Mouse (Mus musculus) lung, postnatal 0 days (tissue): ENCODE data around the gene Pknox2.

Experiments
- CTCF ChIP-seq: IDR thresholded peaks from 2 replicates; pipeline ENCODE4 v1.5.1; 2016; ENCODE audit warnings: antibody characterized with exemption, mild to moderate bottlenecking
- EP300 ChIP-seq: IDR thresholded peaks from 2 replicates; pipeline ENCODE4 v1.6.1; 2016; ENCODE audit warnings: antibody characterized with exemption, mild to moderate bottlenecking, control low read depth

DNA sequence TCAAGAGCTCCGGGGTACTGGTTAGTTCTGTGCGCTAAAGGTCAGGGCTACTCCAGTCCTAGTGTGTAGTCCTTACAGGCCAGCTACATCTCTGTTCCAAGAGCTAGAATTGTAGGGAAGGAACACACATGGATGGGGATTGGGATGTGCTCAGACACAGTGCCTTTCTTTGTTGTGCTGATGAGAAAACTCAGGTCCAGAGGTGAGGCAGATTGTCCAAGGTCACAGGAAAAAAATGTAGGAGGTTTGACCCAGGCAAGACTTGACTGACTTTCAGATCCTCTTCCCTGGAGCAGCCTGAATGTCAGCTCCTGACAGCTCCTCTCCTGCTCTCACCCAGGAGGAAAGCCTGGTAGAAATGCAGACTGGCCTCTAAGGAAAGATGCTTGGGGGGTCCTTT, 29.7 kb downstream of the Pknox2 start:
- TF ChIP-seq CTCF (no peak), EP300 (no peak)
